Comparison of ENCODE assay signal across 8 mouse cellular contexts in genomic region chr13:115090069-115090976, GRCm38 (mm10). TPM values are rescaled to one million over a fixed set of nuclear protein-coding genes. Genes with fewer than 3 reads are reported as not detected.
DNase-seq lines count a peak whose midpoint lies in the region; ATAC-seq lines count a peak whose summit lies in the region.

Gene Pelo (minus strand): TSS chr13:115090186.

- ATAC-seq in hindbrain, embryonic 16.5 days, result peak; percentile 98

- H3K9ac ChIP-seq in hindbrain, embryonic 16.5 days (ENCODE audit: low read depth, low read length), result peak within 1 kb of the TSS; percentile 82

- DNase-seq in T-cell, adult 2 months (ENCODE audit: low spot score), result peak; percentile 94
- peak; percentile 91 to 93 for DNase-seq in cerebellum, postnatal 36 days
- peak; percentile 96 for DNase-seq in gastrocnemius, adult 18-20 months (ENCODE audit: low spot score)
- DNase-seq in left cerebral cortex, adult 18-20 months (ENCODE audit: low spot score in 2 of 2), result peak; percentile 95 to 96
- peak; percentile 97 for DNase-seq in right cerebral cortex, adult 18-20 months
- peak; percentile 82 for DNase-seq in urinary bladder, postnatal 10 days (ENCODE audit: low spot score)

- H3K9me3 ChIP-seq in hindbrain, embryonic 16.5 days (ENCODE audit: control insufficient read depth, low read length), result peaks cover 2% of the 10 kb centered on the region; the same call in 1 of the 2 replicates

- no peaks in the 10 kb centered on the region for H3K27me3 ChIP-seq in hindbrain, embryonic 16.5 days (replicated peaks; ENCODE audit: control insufficient read depth, insufficient read depth, low read length)

- peaks cover 26% of the 10 kb centered on the region; the same call in 1 of the 2 replicates for H3K79me2 ChIP-seq in macrophage (ENCODE audit: inconsistent target)

- H3K27ac ChIP-seq in hindbrain, embryonic 16.5 days (ENCODE audit: low read depth, low read length), result peak within 1 kb of the TSS; percentile 75
- H3K27ac ChIP-seq in macrophage, result peak within 1 kb of the TSS; percentile 46

- H3K4me1 ChIP-seq in hindbrain, embryonic 16.5 days (ENCODE audit: control insufficient read depth, insufficient read depth, low read depth, low read length), result peaks cover 19% of the 10 kb centered on the region

- H3K4me3 ChIP-seq in hindbrain, embryonic 16.5 days (ENCODE audit: low read length), result peak within 1 kb of the TSS; percentile 72
- H3K4me3 ChIP-seq in macrophage (ENCODE audit: inconsistent target), result peak within 1 kb of the TSS; percentile 59

- peaks cover 14% of the 10 kb centered on the region for H3K36me3 ChIP-seq in hindbrain, embryonic 16.5 days (ENCODE audit: control insufficient read depth, insufficient read depth, low read length)
- no peaks in the 10 kb centered on the region for H3K36me3 ChIP-seq in macrophage (ENCODE audit: inconsistent target)

- H3K4me2 ChIP-seq in hindbrain, embryonic 16.5 days (ENCODE audit: low read length), result peak within 1 kb of the TSS; percentile 98

- under 1% methylated on average over 60 of the region's 60 CpGs for WGBS in hindbrain, embryonic 16.5 days
- 2% methylated on average over 60 of the region's 60 CpGs for WGBS in macrophage (ENCODE audit: missing documents)

RNA-seq across cellular contexts. Expression of gene Pelo, which starts in this region (rescaled TPM):
- total RNA-seq in gastrocnemius, adult 18-20 months (2021), result 10 to 100 TPM; 10.3 to 11.1 TPM
- polyA plus RNA-seq in hindbrain, embryonic 16.5 days (2015; fragmentation: Nextera tagmentation; extraction: Ambion mirVana), result 5.8 and 6.7 TPM in 2 replicates
- total RNA-seq in left cerebral cortex, adult 18-20 months (2021), result 10 to 100 TPM; 20.9 to 23.1 TPM
- total RNA-seq in macrophage (2018; cell fraction: chromatin; rRNA removed), result 1 to 10 TPM; 1.5 to 6.6 (median 3.2) TPM
- total RNA-seq in macrophage (2018; cell fraction: cytosol; rRNA removed), result 10 to 100 TPM in 15 of 26 experiments, 1 to 10 TPM in 11; 5.3 to 15.6 (median 11.0) TPM
- 10 to 100 TPM in 6 of 26 experiments, 1 to 10 TPM in 20; 3.0 to 13.0 (median 7.0) TPM for total RNA-seq in macrophage (2018; cell fraction: nucleus; rRNA removed)
- 7.0 to 15.3 TPM (median 11.5 TPM) in 3 replicates for polyA plus RNA-seq in macrophage (2018)

Comparison
In these comparisons a context has a peak if more than half of its experiments do, and no peak if none do; other contexts are left out.
1. Peak in every context shown above with its lines: DNase-seq, ATAC-seq, H3K4me3 ChIP-seq and H3K27ac ChIP-seq.